Mouse (Mus musculus) c-Kit-positive CD71-positive TER-119-negative erythroid progenitor cells, embryonic 14.5 days (primary cell): ENCODE results near the gene H2-Aa.

Source experiments
- DNase-seq: peaks from one replicate; pipeline ENCODE4 v3.0.0-alpha.2; 2013; ENCODE audit warnings: low read depth

The H2-Aa gene

GRCm38 (mm10) chr17:34300071-34300470, 12.4 kb upstream of the H2-Aa start:
- DNase-seq = no peak

GRCm38 (mm10) chr17:34299356-34299755, 11.7 kb upstream of the H2-Aa start:
- DNase-seq = no peak

- DNase-seq = peak; percentile 39
Measured at GRCm38 (mm10) chr17:34295891-34296794, 8.5 kb upstream of the H2-Aa start.

- DNase-seq = no peak
Measured at GRCm38 (mm10) chr17:34295307-34295706, 7.7 kb upstream of the H2-Aa start.

GRCm38 (mm10) chr17:34294249-34294648, 6.6 kb upstream of the H2-Aa start:
- no peak for DNase-seq

GRCm38 (mm10) chr17:34293533-34293932, 5.9 kb upstream of the H2-Aa start:
- no peak for DNase-seq

GRCm38 (mm10) chr17:34292570-34292969, 4.9 kb upstream of the H2-Aa start:
- DNase-seq = no peak

GRCm38 (mm10) chr17:34291609-34292008, 4.0 kb upstream of the H2-Aa start:
- peak; percentile 69 for DNase-seq

GRCm38 (mm10) chr17:34288131-34288530, 508 bp upstream of the H2-Aa start:
- no peak for DNase-seq

GRCm38 (mm10) chr17:34286999-34287398, 624 bp downstream of the H2-Aa start:
- DNase-seq = no peak

GRCm38 (mm10) chr17:34286501-34286900, 1.1 kb downstream of the H2-Aa start:
- DNase-seq = no peak

- DNase-seq = no peak
Measured at GRCm38 (mm10) chr17:34285848-34286247, 1.8 kb downstream of the H2-Aa start.

- DNase-seq = no peak
Measured at GRCm38 (mm10) chr17:34285371-34285770, 2.3 kb downstream of the H2-Aa start.

- no peak for DNase-seq
Measured at GRCm38 (mm10) chr17:34281836-34282235, 5.8 kb downstream of the H2-Aa start.

- DNase-seq = no peak
Measured at GRCm38 (mm10) chr17:34280499-34281038, 7.1 kb downstream of the H2-Aa start.

- DNase-seq = no peak
Measured at GRCm38 (mm10) chr17:34272102-34272501, 15.5 kb downstream of the H2-Aa start.

GRCm38 (mm10) chr17:34270940-34271339, 16.7 kb downstream of the H2-Aa start:
- no peak for DNase-seq

- DNase-seq = no peak
Measured at GRCm38 (mm10) chr17:34270230-34270629, 17.4 kb downstream of the H2-Aa start.

GRCm38 (mm10) chr17:34269817-34270216, 17.8 kb downstream of the H2-Aa start:
- DNase-seq = no peak

- no peak for DNase-seq
Measured at GRCm38 (mm10) chr17:34268748-34269147, 18.9 kb downstream of the H2-Aa start.

GRCm38 (mm10) chr17:34268262-34268661, 19.4 kb downstream of the H2-Aa start:
- no peak for DNase-seq

GRCm38 (mm10) chr17:34264452-34265351, 22.9 kb downstream of the H2-Aa start:
- DNase-seq = no peak
